Comparison of ENCODE assay signal across 15 mouse cellular contexts in the genomic region with DNA sequence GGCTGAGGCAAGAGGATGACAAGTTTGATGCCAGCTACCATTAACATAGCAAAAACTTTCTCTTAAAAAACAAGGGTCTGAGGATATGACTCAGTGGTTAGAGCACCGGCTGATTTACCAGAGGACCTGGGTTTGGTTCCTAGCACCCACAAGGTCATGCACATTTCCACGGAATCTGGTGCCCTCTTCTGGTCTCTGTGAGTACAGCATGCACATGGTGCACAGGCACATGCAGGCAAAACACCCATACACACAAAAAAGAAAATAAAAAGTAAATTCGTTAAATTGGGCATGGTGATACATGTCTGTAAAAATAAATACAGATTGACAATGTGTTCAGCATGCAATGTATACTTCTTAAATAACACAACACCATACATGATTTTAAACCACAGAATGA. TPM values are rescaled to one million over a fixed set of nuclear protein-coding genes. Genes with fewer than 3 reads are reported as not detected.
"Had no signal": no experiment of that assay in that cellular context is flagged by ENCODE, and none has a peak within 500 bp of the region (broad histone marks: within the 10 kb centered on the region; RNA-seq: fewer than 3 reads in every experiment).

No protein-coding gene starts in this region.

RNA-seq across cellular contexts. Expression of gene Zfp978, which starts 20.9 kb away (rescaled TPM):
- total RNA-seq: layer of hippocampus, adult 18-20 months; layer of hippocampus, postnatal 36 days; left cerebral cortex, postnatal 25 days; megakaryocyte, adult 5-6 weeks had no signal
- polyA plus RNA-seq: intestine, embryonic 15.5 days; kidney, embryonic 16.5 days; limb, embryonic 11.5 days; lung, adult 2 months; lung, postnatal 0 days; midbrain, embryonic 12.5 days; midbrain, embryonic 16.5 days; neural tube, embryonic 13.5 days; spleen, adult 2 months; stomach, embryonic 15.5 days; urinary bladder, adult 2 months had no signal

RNA-seq across cellular contexts. Expression of gene Zfp988, which starts 34.8 kb away (rescaled TPM):
- total RNA-seq: megakaryocyte, adult 5-6 weeks had no signal
- polyA plus RNA-seq: lung, adult 2 months; lung, postnatal 0 days; midbrain, embryonic 12.5 days; spleen, adult 2 months had no signal
